ENCODE assay signal across 8 mouse cellular contexts in genomic region chr16:18052731-18053202, GRCm38 (mm10). TPM values are rescaled to one million over a fixed set of nuclear protein-coding genes. Genes with fewer than 3 reads are reported as not detected.
A peak's percentile ranks its signal among the peaks of the same experiment; 100 is the strongest.
DNase-seq lines count a peak whose midpoint lies in the region; ATAC-seq and TF ChIP-seq lines count a peak whose summit lies in the region.

TSS of gene Dgcr6 (plus strand) at chr16:18052860.

- 13% methylated on average over 11 of the region's 11 CpGs for WGBS in forebrain, embryonic 14.5 days
- 14% methylated on average over 11 of the region's 11 CpGs for WGBS in heart, postnatal 0 days
- WGBS in liver, embryonic 14.5 days (ENCODE audit: insufficient replicate concordance) = 14% methylated on average over 11 of the region's 11 CpGs
- 15% methylated on average over 11 of the region's 11 CpGs for WGBS in neural tube, embryonic 12.5 days

- H3K9ac ChIP-seq in ES-Bruce4 (ENCODE audit: low read depth, poor library complexity, severe bottlenecking) = peak within 1 kb of the TSS; percentile 6; the same call in 1 of the 2 replicates
- H3K9ac ChIP-seq in forebrain, embryonic 14.5 days (ENCODE audit: low read length) = no peak within 1 kb of the TSS
- H3K9ac ChIP-seq in heart, postnatal 0 days (replicated peaks; ENCODE audit: low read depth, low read length) = no peak within 1 kb of the TSS
- H3K9ac ChIP-seq in liver, embryonic 14.5 days (replicated peaks) = no peak within 1 kb of the TSS
- 0 out of 2 replicates have a peak within 1 kb of the TSS, but pooled peaks have one; percentile 1 for H3K9ac ChIP-seq in neural tube, embryonic 12.5 days

- no peak within 1 kb of the TSS for H3K27ac ChIP-seq in ES-Bruce4 (ENCODE audit: insufficient read depth, low read length)
- no peak within 1 kb of the TSS for H3K27ac ChIP-seq in forebrain, embryonic 14.5 days (ENCODE audit: low read depth, low read length)
- no peak within 1 kb of the TSS for H3K27ac ChIP-seq in heart, postnatal 0 days (ENCODE audit: low read depth)
- H3K27ac ChIP-seq in liver, embryonic 14.5 days = no peak within 1 kb of the TSS
- no peak within 1 kb of the TSS for H3K27ac ChIP-seq in neural tube, embryonic 12.5 days

- peak; percentile 48 for DNase-seq in c-Kit-positive CD71-positive TER-119-positive erythroid progenitor cells, embryonic 14.5 days (ENCODE audit: low spot score)
- peak; percentile 90 for DNase-seq in forebrain, embryonic 14.5 days (ENCODE audit: low spot score)
- peak; percentile 85 for DNase-seq in heart, postnatal 0 days (ENCODE audit: low spot score)
- DNase-seq in kidney, postnatal 36 days = peak; percentile 85 to 92
- DNase-seq in liver, embryonic 14.5 days (ENCODE audit: low read depth in 3 of 3, low spot score in 3 of 3) = peak; percentile 17 to 36 (median 25)
- DNase-seq in testis, postnatal 10 days (ENCODE audit: low spot score) = peak; percentile 92

- no peak within 1 kb of the TSS for H3K4me2 ChIP-seq in forebrain, embryonic 14.5 days (ENCODE audit: low read length)
- no peak within 1 kb of the TSS for H3K4me2 ChIP-seq in heart, postnatal 0 days (ENCODE audit: low read depth, low read length)
- H3K4me2 ChIP-seq in liver, embryonic 14.5 days (ENCODE audit: low read depth) = no peak within 1 kb of the TSS
- peak within 1 kb of the TSS; percentile 36 for H3K4me2 ChIP-seq in neural tube, embryonic 12.5 days (replicated peaks)

- H3K27me3 ChIP-seq in ES-Bruce4 (ENCODE audit: control insufficient read depth, insufficient read depth, low read length, poor library complexity, severe bottlenecking) = no peaks in the 10 kb centered on the region
- H3K27me3 ChIP-seq in forebrain, embryonic 14.5 days (replicated peaks; ENCODE audit: control insufficient read depth, insufficient read depth, low read length) = no peaks in the 10 kb centered on the region
- no peaks in the 10 kb centered on the region for H3K27me3 ChIP-seq in heart, postnatal 0 days (ENCODE audit: control insufficient read depth, insufficient read depth, low read length)
- no peaks in the 10 kb centered on the region for H3K27me3 ChIP-seq in liver, embryonic 14.5 days (ENCODE audit: control insufficient read depth, insufficient read depth, low read length)
- H3K27me3 ChIP-seq in neural tube, embryonic 12.5 days (replicated peaks) = no peaks in the 10 kb centered on the region

- H3K4me3 ChIP-seq in ES-Bruce4 (ENCODE audit: low read depth, low read length) = peak within 1 kb of the TSS; percentile 27
- H3K4me3 ChIP-seq in forebrain, embryonic 14.5 days (ENCODE audit: low read depth, low read length) = no peak within 1 kb of the TSS
- H3K4me3 ChIP-seq in heart, postnatal 0 days (ENCODE audit: low read depth, low read length) = no peak within 1 kb of the TSS
- H3K4me3 ChIP-seq in liver, embryonic 14.5 days (ENCODE audit: insufficient read depth in 1 of 2, low read depth in 2 of 2, low read length in 2 of 2) = no peak within 1 kb of the TSS
- no peak within 1 kb of the TSS for H3K4me3 ChIP-seq in neural tube, embryonic 12.5 days

- ATAC-seq in forebrain, embryonic 14.5 days = peak; percentile 89
- ATAC-seq in heart, postnatal 0 days (ENCODE audit: insufficient read depth, low read depth) = peak; percentile 78; the same call in 1 of the 2 replicates
- no peak for ATAC-seq in liver, embryonic 14.5 days (ENCODE audit: insufficient read depth)
- ATAC-seq in neural tube, embryonic 12.5 days (ENCODE audit: low FRiP score, low read depth) = peak; percentile 77

- no peaks in the 10 kb centered on the region for H3K4me1 ChIP-seq in ES-Bruce4 (ENCODE audit: control insufficient read depth, insufficient read depth, low read length)
- H3K4me1 ChIP-seq in forebrain, embryonic 14.5 days (ENCODE audit: control insufficient read depth, insufficient read depth, low read length) = no peaks in the 10 kb centered on the region
- H3K4me1 ChIP-seq in heart, postnatal 0 days (ENCODE audit: control insufficient read depth, insufficient read depth) = no peaks in the 10 kb centered on the region
- no peaks in the 10 kb centered on the region for H3K4me1 ChIP-seq in liver, embryonic 14.5 days (replicated peaks; ENCODE audit: control insufficient read depth in 2 of 2, insufficient read depth in 2 of 2, low read length in 1 of 2)
- no peaks in the 10 kb centered on the region for H3K4me1 ChIP-seq in neural tube, embryonic 12.5 days

- TF ChIP-seq POLR2A in ES-Bruce4 (IDR thresholded peaks at IDR 0.05; ENCODE audit: insufficient read depth, low read length) = no peak

- peak; percentile 82 for TF ChIP-seq CTCF in ES-Bruce4 (IDR thresholded peaks at IDR 0.05; ENCODE audit: low read depth, low read length)
- peak; percentile 80 for TF ChIP-seq CTCF in heart, postnatal 0 days (IDR thresholded peaks at IDR 0.05; ENCODE audit: low read depth)
- peak; percentile 91 for TF ChIP-seq CTCF in liver, embryonic 14.5 days (IDR thresholded peaks at IDR 0.05; ENCODE audit: low read depth)

- H3K36me3 ChIP-seq in ES-Bruce4 (ENCODE audit: control insufficient read depth, insufficient read depth, low read length, poor library complexity, severe bottlenecking) = no peaks in the 10 kb centered on the region
- H3K36me3 ChIP-seq in forebrain, embryonic 14.5 days (ENCODE audit: control insufficient read depth, insufficient read depth, low read length) = no peaks in the 10 kb centered on the region
- no peaks in the 10 kb centered on the region for H3K36me3 ChIP-seq in heart, postnatal 0 days (replicated peaks; ENCODE audit: control insufficient read depth, insufficient read depth, low read length)
- no peaks in the 10 kb centered on the region for H3K36me3 ChIP-seq in liver, embryonic 14.5 days (replicated peaks; ENCODE audit: control insufficient read depth, insufficient read depth, low read depth)
- H3K36me3 ChIP-seq in neural tube, embryonic 12.5 days = no peaks in the 10 kb centered on the region

- TF ChIP-seq EP300 in ES-Bruce4 (IDR thresholded peaks at IDR 0.05; ENCODE audit: insufficient read depth, low read depth, low read length) = no peak
- no peak for TF ChIP-seq EP300 in heart, postnatal 0 days (IDR thresholded peaks at IDR 0.05; ENCODE audit: low read depth)
- no peak for TF ChIP-seq EP300 in liver, embryonic 14.5 days (IDR thresholded peaks at IDR 0.05; ENCODE audit: low read depth)

- no peaks in the 10 kb centered on the region for H3K9me3 ChIP-seq in ES-Bruce4 (replicated peaks; ENCODE audit: control insufficient read depth, insufficient read depth, low read length, poor library complexity, severe bottlenecking)
- no peaks in the 10 kb centered on the region for H3K9me3 ChIP-seq in forebrain, embryonic 14.5 days (replicated peaks; ENCODE audit: control insufficient read depth, low read length)
- H3K9me3 ChIP-seq in heart, postnatal 0 days (replicated peaks; ENCODE audit: control insufficient read depth, low read length) = no peaks in the 10 kb centered on the region
- no peaks in the 10 kb centered on the region for H3K9me3 ChIP-seq in liver, embryonic 14.5 days (ENCODE audit: control insufficient read depth, low read length)
- H3K9me3 ChIP-seq in neural tube, embryonic 12.5 days = no peaks in the 10 kb centered on the region

RNA-seq across cellular contexts. Expression of gene Dgcr6, which starts in this region (rescaled TPM):
- polyA plus RNA-seq in ES-Bruce4 (2011; ENCODE audit: insufficient read depth, insufficient read length, low read depth, missing spikeins) = 30.2 and 31.0 TPM in 2 replicates
- polyA plus RNA-seq in forebrain, embryonic 14.5 days (2014; fragmentation: Nextera tagmentation; extraction: Ambion mirVana) = 164 and 179 TPM in 2 replicates
- total RNA-seq in heart, postnatal 0 days (2014; rRNA removed; ENCODE audit: low replicate concordance) = 23.0 and 36.6 TPM in 2 replicates
- polyA plus RNA-seq in heart, postnatal 0 days (2015; fragmentation: Nextera tagmentation; extraction: Ambion mirVana) = 83.5 and 94.3 TPM in 2 replicates
- polyA plus RNA-seq in liver, embryonic 14.5 days (2012; rRNA removed) = 11.4 and 12.5 TPM in 2 replicates
- 22.1 and 22.5 TPM in 2 replicates for polyA plus RNA-seq in liver, embryonic 14.5 days (2014; fragmentation: Nextera tagmentation; extraction: Ambion mirVana)
- 162 and 171 TPM in 2 replicates for polyA plus RNA-seq in neural tube, embryonic 12.5 days (2016; fragmentation: Nextera tagmentation; extraction: Ambion mirVana)

Comparison
In these comparisons a context has a peak if more than half of its experiments do, and no peak if none do; other contexts are left out.
1. H3K9ac ChIP-seq: peak in ES-Bruce4 (single experiment) and neural tube, embryonic 12.5 days (single experiment); none in forebrain, embryonic 14.5 days (single experiment), heart, postnatal 0 days (single experiment) and liver, embryonic 14.5 days (single experiment).
2. DNase-seq: peak in every context shown above with its lines; median percentile 92 in testis, postnatal 10 days; 90 in forebrain, embryonic 14.5 days; 88 in kidney, postnatal 36 days; 85 in heart, postnatal 0 days; 48 in c-Kit-positive CD71-positive TER-119-positive erythroid progenitor cells, embryonic 14.5 days; 25 in liver, embryonic 14.5 days.
3. Peak in every context shown above with its lines, with median percentiles within 50 percentile points of each other: CTCF ChIP-seq.